Mouse (Mus musculus) gastrocnemius, postnatal 25 days (tissue): ENCODE results near the gene Zfp648. TPM values are rescaled to one million over a fixed set of nuclear protein-coding genes. Genes with fewer than 3 reads are reported as not detected.

Source experiments
- DNase-seq: peaks from one replicate; pipeline ENCODE4 v3.0.0; 2022
- total RNA-seq, 2 experiments: library from RNA; stranded (reverse); gene quantifications; 1 replicate in 1 of 2; 2 replicates in 1 of 2; pipeline ENCODE4 v1.2.3; 2021

Zfp648 gene
- total RNA-seq, 2 experiments from 2014 or later, result not detected

DNA sequence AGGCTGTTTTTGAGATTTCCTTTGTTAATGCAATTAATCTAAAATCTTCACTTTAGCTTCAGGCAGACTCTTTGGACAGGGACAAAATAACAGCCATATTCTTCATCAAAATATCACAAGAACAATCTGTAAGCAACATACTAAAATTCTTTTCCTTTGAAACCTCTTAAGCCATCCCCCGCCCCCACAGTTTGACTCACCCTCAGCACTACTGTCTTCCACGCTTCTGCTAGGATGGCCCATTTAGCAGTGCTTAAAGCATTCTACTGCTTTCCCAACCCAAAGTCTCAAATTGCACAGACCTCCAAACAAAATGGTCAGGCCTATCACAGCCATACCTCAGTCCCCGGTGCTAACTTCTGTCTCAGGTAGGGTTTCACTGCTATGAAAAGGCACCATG is 19.6 kb downstream of the Zfp648 start:
- no peak for DNase-seq

DNA sequence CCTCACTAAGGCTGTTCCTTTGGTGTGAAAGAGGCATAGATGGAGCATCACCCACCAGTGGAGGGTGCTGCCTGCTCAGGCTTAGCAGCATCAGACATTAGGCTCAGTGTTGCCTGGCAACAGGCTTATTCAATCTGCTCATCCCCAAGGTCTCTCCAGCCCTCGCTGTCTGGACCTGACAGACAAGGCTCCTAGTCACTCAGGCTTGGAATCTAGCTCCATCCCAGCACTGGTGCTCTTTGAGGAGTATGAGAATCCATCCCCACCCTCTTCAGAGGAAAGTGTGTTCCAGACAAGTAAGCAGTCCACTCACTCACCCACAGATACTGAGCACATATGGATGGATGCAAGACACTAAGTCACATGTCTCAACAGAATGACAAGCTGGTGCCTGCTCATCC is 22.8 kb downstream of the Zfp648 start:
- DNase-seq, result no peak

DNA sequence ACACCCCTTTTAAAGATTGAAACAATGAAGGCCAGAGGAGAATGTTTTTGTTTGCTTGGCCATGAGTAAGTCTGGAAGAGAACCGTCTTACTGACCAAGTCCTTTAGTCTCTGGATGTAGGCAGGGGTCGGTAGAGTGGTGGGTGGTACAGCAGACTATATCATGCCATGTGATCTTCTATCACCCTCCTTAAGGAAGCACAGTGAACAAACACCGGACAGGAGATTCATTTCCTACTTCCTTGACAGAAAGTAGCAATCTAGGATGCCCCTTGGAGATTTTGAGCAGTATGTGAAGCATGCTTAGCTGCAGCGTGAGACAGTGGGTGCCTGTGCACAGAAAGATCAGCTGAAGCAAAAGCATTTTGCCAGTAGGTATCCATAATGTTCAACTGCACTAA is 31.6 kb downstream of the Zfp648 start:
- no peak for DNase-seq

DNA sequence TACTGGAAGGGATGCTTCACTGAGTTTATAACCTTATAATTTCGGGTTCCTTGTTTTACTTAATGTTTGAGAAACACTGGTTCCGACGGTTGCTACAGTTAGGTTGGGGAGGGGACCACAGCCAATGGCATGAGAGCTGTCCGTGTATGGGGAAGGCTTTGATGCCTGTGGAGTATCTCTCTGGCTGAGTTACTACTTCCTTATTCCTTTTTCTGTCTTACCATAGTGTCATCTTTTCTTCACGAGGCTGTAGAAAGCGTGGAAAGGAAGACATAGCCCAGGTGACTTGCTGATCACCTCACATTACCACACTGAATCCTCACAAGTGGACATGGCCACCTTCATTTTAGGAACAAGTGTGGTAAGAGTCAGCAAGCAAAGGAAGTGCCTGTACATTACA is 32.0 kb downstream of the Zfp648 start:
- no peak for DNase-seq

DNA sequence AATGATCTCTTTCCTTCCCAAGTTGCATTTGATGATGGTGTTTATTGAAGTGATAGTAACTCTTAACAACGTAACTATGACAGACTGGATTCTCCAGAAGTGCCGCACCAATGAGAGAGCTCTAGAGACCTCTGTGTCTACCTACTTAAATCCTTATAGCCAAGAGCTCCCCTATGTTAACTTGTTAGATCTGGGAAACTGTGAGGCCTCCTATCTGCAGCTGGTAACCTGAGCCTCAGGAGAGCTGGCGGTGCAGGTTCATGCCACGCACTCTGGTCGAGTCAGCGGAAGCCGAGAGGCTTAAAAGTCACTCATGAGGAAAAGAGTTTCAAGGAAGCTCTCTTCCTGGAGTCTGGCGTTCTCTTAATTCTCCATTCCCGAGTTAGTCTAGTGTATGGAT is 33.8 kb downstream of the Zfp648 start:
- DNase-seq, result no peak

DNA sequence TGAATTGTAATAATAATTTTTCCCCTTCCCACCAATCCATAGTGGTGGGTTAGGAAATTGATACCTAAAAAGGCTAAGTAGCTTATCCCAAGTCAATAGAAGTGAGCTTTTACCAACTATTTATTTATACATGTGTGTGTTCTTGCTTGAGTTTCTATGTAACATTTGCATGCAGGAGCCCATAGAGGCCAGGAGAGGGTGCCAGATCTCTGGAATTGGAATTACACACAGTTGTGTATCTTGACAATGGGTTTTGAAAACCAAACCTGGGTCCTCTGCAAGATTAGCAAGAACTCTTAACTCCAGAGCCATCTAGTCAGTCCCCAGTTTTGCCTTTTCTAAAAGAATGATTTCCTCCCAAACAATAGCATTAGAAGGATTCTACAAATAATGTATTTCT is 37.9 kb downstream of the Zfp648 start:
- DNase-seq, result no peak

DNA sequence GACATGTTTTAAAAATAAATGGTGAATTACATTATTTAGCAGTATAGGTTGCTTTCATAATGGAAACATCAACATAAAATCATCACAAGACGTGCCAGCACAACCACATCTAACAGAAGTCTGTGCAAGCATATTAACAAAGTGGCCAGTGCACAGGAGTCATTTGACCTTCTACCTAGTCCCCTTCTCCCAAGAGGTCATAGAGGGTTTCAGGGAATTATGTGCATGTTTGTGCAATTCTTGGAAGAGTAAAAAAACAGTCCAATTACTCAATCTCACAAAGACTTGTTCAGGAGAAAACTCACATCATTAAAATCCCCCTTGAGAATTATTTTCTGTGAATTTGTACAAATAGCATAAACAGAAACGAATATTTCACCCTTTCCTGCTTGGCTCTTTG is 50.2 kb downstream of the Zfp648 start:
- no peak for DNase-seq

DNA sequence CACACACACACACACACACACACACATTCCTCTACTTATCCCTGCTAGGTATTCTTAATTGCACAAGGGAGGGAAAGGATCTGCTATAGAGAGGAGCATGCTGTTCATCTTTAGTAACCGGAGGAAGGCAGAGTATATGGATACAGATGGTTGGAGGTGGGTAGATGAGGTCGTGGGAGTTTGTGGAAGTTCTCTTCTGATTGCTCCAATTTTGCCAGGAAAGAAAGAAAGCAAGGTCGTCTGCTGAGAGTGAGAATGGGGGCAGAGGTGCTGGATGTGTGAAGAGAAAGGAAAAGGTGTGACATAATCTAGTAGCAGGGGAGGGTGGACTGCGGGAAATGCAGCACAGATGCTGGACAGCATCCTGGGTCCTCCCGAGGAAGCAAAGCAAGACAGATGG is 51.8 kb downstream of the Zfp648 start:
- DNase-seq, result no peak
